Mouse (Mus musculus) stomach, embryonic 15.5 days (tissue): Measurements from ENCODE around the gene Capzb. TPM values are rescaled to one million over a fixed set of nuclear protein-coding genes. Genes with fewer than 3 reads are reported as not detected.
A peak's percentile ranks its signal among the peaks of the same experiment; 100 is the strongest.

Source experiments
- ATAC-seq: fragments of 200-750 bp; cut with Nextera tagmentation; 2 replicates; pipeline ENCODE4 v1.8.0; 2017; ENCODE audit warnings: low read depth, moderate number of reproducible peaks, moderate TSS enrichment; ENCODE audit not compliant: insufficient read depth, low FRiP score
- H3K27ac ChIP-seq: fragments of 300-500 bp; sonication (generic); 2 replicates; pipeline ENCODE4 v1.5.1; 2015; ENCODE audit warnings: mild to moderate bottlenecking, inconsistent platforms
- H3K27me3 ChIP-seq: fragments of 300-500 bp; sonication (generic); replicated peaks from 2 replicates; pipeline ENCODE4 v1.6.1; 2015; ENCODE audit warnings: inconsistent platforms
- H3K36me3 ChIP-seq: fragments of 300-500 bp; sonication (generic); 2 replicates; pipeline ENCODE4 v1.6.1; 2015; ENCODE audit warnings: inconsistent platforms
- H3K4me1 ChIP-seq: fragments of 300-500 bp; sonication (generic); 2 replicates; pipeline ENCODE4 v1.6.1; 2015; ENCODE audit warnings: inconsistent platforms
- H3K4me2 ChIP-seq: fragments of 300-500 bp; sonication (generic); 2 replicates; pipeline ENCODE4 v1.6.1; 2015; ENCODE audit warnings: mild to moderate bottlenecking, inconsistent platforms
- H3K4me3 ChIP-seq: fragments of 300-500 bp; sonication (generic); replicated peaks from 2 replicates; pipeline ENCODE4 v1.5.1; 2015; ENCODE audit warnings: inconsistent platforms
- H3K9ac ChIP-seq: fragments of 300-500 bp; sonication (generic); 2 replicates; pipeline ENCODE4 v1.6.1; 2015; ENCODE audit warnings: inconsistent platforms
- H3K9me3 ChIP-seq: fragments of 300-500 bp; sonication (generic); 2 replicates; pipeline ENCODE4 v1.6.1; 2016; ENCODE audit warnings: inconsistent platforms
- WGBS: fragments of 180-500 bp; shearing (Covaris S2); methylation state at CpG from one replicate; pipeline ENCODE4 v1.1.7; 2015; 5-methylcytosine and 5-hydroxymethylcytosine counted together
- polyA plus RNA-seq: library from polyadenylated mRNA; unstranded; fragments of >200 nt; fragmentation: Nextera tagmentation; extraction: Ambion mirVana; gene quantifications from 2 replicates; pipeline ENCODE4 v1.2.1, GENCODE M21; 2015

The Capzb gene
- polyA plus RNA-seq, 1 experiment from 2014 or later: 375 TPM

- WGBS: 69% methylated on average over 5 of the region's 5 CpGs
- Histone ChIP-seq H3K9me3 (no peaks in the 10 kb centered on the region), H3K4me3 (no peak overlapping the region), H3K9ac (no peak overlapping the region), H3K27ac (no peak overlapping the region), H3K27me3 (no peaks in the 10 kb centered on the region), H3K36me3 (peaks cover 15% of the 10 kb centered on the region), H3K4me2 (no peak overlapping the region), H3K4me1 (no peaks in the 10 kb centered on the region)
- ATAC-seq: no peak
These were observed 109.5 kb downstream of the Capzb start for GRCm38 (mm10) chr4:139302241-139302640.

GRCm38 (mm10) chr4:139305521-139305920 lies 112.8 kb downstream of the Capzb start:
- peaks cover 11% of the 10 kb centered on the region for H3K36me3 ChIP-seq
- no peak overlapping the region for H3K4me2 ChIP-seq
- 94% methylated on average over 3 of the region's 3 CpGs for WGBS
- no peak overlapping the region for H3K27ac ChIP-seq
- no peak overlapping the region for H3K9ac ChIP-seq
- H3K4me3 ChIP-seq: no peak overlapping the region
- no peaks in the 10 kb centered on the region for H3K9me3 ChIP-seq
- no peak for ATAC-seq
- no peaks in the 10 kb centered on the region for H3K27me3 ChIP-seq
- peaks cover 8% of the 10 kb centered on the region; the same call in 1 of the 2 replicates for H3K4me1 ChIP-seq

GRCm38 (mm10) chr4:139307916-139308315 lies 115.2 kb downstream of the Capzb start:
- Histone ChIP-seq H3K27me3 (no peaks in the 10 kb centered on the region), H3K4me3 (no peak overlapping the region), H3K36me3 (peaks cover 10% of the 10 kb centered on the region; the same call in 1 of the 2 replicates), H3K27ac (no peak overlapping the region), H3K9me3 (no peaks in the 10 kb centered on the region), H3K4me2 (no peak overlapping the region), H3K9ac (no peak overlapping the region), H3K4me1 (peaks cover 15% of the 10 kb centered on the region)
- no peak for ATAC-seq
- WGBS: 88% methylated on average over 5 of the region's 5 CpGs

GRCm38 (mm10) chr4:139309651-139310050 lies 117.0 kb downstream of the Capzb start:
- peak overlapping the region; percentile 88 for H3K9ac ChIP-seq
- 25% methylated on average over 6 of the region's 6 CpGs for WGBS
- peak overlapping the region; percentile 94 for H3K4me3 ChIP-seq
- no peak for ATAC-seq
- H3K4me2 ChIP-seq: peak overlapping the region; percentile 90
- no peak overlapping the region for H3K27ac ChIP-seq
- no peaks in the 10 kb centered on the region for H3K9me3 ChIP-seq
- H3K36me3 ChIP-seq: peaks cover 16% of the 10 kb centered on the region
- H3K27me3 ChIP-seq: no peaks in the 10 kb centered on the region
- H3K4me1 ChIP-seq: peaks cover 15% of the 10 kb centered on the region

- Histone ChIP-seq H3K36me3 (peaks cover 18% of the 10 kb centered on the region), H3K27ac (peak within 1 kb of the TSS; percentile 84), H3K9me3 (no peaks in the 10 kb centered on the region), H3K4me1 (peaks cover 15% of the 10 kb centered on the region), H3K27me3 (no peaks in the 10 kb centered on the region), H3K4me2 (peak within 1 kb of the TSS; percentile 90), H3K4me3 (peak within 1 kb of the TSS; percentile 94), H3K9ac (peak within 1 kb of the TSS; percentile 88)
- under 1% methylated on average over 63 of the region's 63 CpGs for WGBS
- peak; percentile 89 for ATAC-seq
These were observed 117.6 kb downstream of the Capzb start, which contains the start of the genes Pqlc2 and Akr7a5 for GRCm38 (mm10) chr4:139310171-139310898. Gene Pqlc2 (minus strand): TSS chr4:139310708. Gene Akr7a5 (plus strand): TSS chr4:139310744.

- under 1% methylated on average over 53 of the region's 53 CpGs for WGBS
- Histone ChIP-seq H3K27ac (peak overlapping the region; percentile 84), H3K27me3 (no peaks in the 10 kb centered on the region), H3K4me3 (peak overlapping the region; percentile 94), H3K36me3 (peaks cover 11% of the 10 kb centered on the region), H3K9ac (peak overlapping the region; percentile 88), H3K4me1 (peaks cover 15% of the 10 kb centered on the region), H3K4me2 (peak overlapping the region; percentile 90), H3K9me3 (no peaks in the 10 kb centered on the region)
- ATAC-seq: peak; percentile 54
These were observed 118.4 kb downstream of the Capzb start for GRCm38 (mm10) chr4:139310899-139311701.

GRCm38 (mm10) chr4:139311707-139312106 lies 119.0 kb downstream of the Capzb start:
- peaks cover 7% of the 10 kb centered on the region; the same call in 1 of the 2 replicates for H3K36me3 ChIP-seq
- WGBS: 18% methylated on average over 14 of the region's 14 CpGs
- H3K27me3 ChIP-seq: no peaks in the 10 kb centered on the region
- H3K4me3 ChIP-seq: peak overlapping the region; percentile 94
- no peak overlapping the region for H3K27ac ChIP-seq
- peak overlapping the region; percentile 90 for H3K4me2 ChIP-seq
- H3K9me3 ChIP-seq: no peaks in the 10 kb centered on the region
- H3K4me1 ChIP-seq: peaks cover 15% of the 10 kb centered on the region
- ATAC-seq: no peak
- H3K9ac ChIP-seq: peak overlapping the region; percentile 21; the same call in 1 of the 2 replicates

GRCm38 (mm10) chr4:139312632-139313031 lies 119.9 kb downstream of the Capzb start:
- Histone ChIP-seq H3K9ac (no peak overlapping the region), H3K4me2 (no peak overlapping the region), H3K9me3 (no peaks in the 10 kb centered on the region), H3K4me3 (no peak overlapping the region), H3K4me1 (peaks cover 15% of the 10 kb centered on the region), H3K36me3 (peaks cover 12% of the 10 kb centered on the region; the same call in 1 of the 2 replicates), H3K27ac (no peak overlapping the region), H3K27me3 (no peaks in the 10 kb centered on the region)
- 52% methylated on average over 4 of the region's 4 CpGs for WGBS
- no peak for ATAC-seq

GRCm38 (mm10) chr4:139318449-139318848 lies 125.8 kb downstream of the Capzb start:
- H3K4me2 ChIP-seq: no peak overlapping the region
- 88% methylated on average over 11 of the region's 11 CpGs for WGBS
- no peaks in the 10 kb centered on the region for H3K27me3 ChIP-seq
- H3K9me3 ChIP-seq: no peaks in the 10 kb centered on the region
- no peak overlapping the region for H3K27ac ChIP-seq
- no peaks in the 10 kb centered on the region for H3K4me1 ChIP-seq
- H3K36me3 ChIP-seq: peaks cover 21% of the 10 kb centered on the region; the same call in 1 of the 2 replicates
- no peak overlapping the region for H3K4me3 ChIP-seq
- no peak overlapping the region for H3K9ac ChIP-seq
- ATAC-seq: no peak

GRCm38 (mm10) chr4:139319740-139320139 lies 127.0 kb downstream of the Capzb start:
- no peak for ATAC-seq
- Histone ChIP-seq H3K27ac (no peak overlapping the region), H3K4me2 (no peak overlapping the region), H3K36me3 (peaks cover 15% of the 10 kb centered on the region; the same call in 1 of the 2 replicates), H3K9ac (no peak overlapping the region), H3K4me1 (no peaks in the 10 kb centered on the region), H3K9me3 (no peaks in the 10 kb centered on the region), H3K4me3 (no peak overlapping the region), H3K27me3 (no peaks in the 10 kb centered on the region)
- 90% methylated on average over 4 of the region's 4 CpGs for WGBS

GRCm38 (mm10) chr4:139330605-139331004 lies 137.9 kb downstream of the Capzb start:
- 4% methylated on average over 10 of the region's 10 CpGs for WGBS

More at GRCm38 (mm10) chr4:139330605-139331004, 137.9 kb downstream of the Capzb start:
- H3K27me3 ChIP-seq: no peaks in the 10 kb centered on the region
- no peaks in the 10 kb centered on the region for H3K36me3 ChIP-seq
- H3K9ac ChIP-seq: no peak overlapping the region
- ATAC-seq: peak; percentile 85
- H3K9me3 ChIP-seq: no peaks in the 10 kb centered on the region
- H3K4me2 ChIP-seq: peak overlapping the region; percentile 57
- no peak overlapping the region for H3K27ac ChIP-seq
- no peaks in the 10 kb centered on the region for H3K4me1 ChIP-seq
- H3K4me3 ChIP-seq: peak overlapping the region; percentile 37
